Mouse (Mus musculus) induced T-regulatory cell, adult 2 months (primary cell): ENCODE measurements around the gene Hoxc4.

ENCODE experiments used
- DNase-seq: peaks from one replicate; pipeline ENCODE4 v3.0.0-alpha.2; 2012; ENCODE audit warnings: low read depth

Gene Hoxc4

DNA sequence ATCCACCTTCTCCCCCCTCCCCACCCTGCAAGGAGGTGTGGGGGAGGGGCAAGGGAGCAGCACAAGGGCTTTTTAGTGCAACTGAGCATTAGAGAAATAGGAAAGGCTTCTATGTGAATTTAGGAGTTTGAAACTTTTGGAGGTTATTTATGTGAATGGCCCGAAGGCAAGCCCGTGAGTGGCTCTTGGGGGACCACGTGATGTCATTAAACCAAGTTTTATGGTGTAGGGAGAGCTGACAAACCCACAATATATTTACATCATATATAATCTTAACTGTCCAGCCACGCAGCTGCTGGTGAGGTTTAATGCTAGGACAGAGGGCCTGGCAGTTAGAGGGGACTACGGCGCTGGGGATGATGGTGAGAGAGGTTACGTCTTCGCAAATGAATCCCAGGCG lies at the start of gene Hoxc4:
TSS of gene Hoxc4 (plus strand) at position 299 of the 400 bp plus-strand sequence.
- DNase-seq, result no peak

GRCm38 (mm10) chr15:102969296-102969695 lies 49.4 kb upstream of the Hoxc4 start:
- no peak for DNase-seq

GRCm38 (mm10) chr15:102970740-102971139 lies 48.0 kb upstream of the Hoxc4 start:
- DNase-seq, result peak; percentile 45

- DNase-seq, result no peak
Measured at GRCm38 (mm10) chr15:102972254-102972653, 46.5 kb upstream of the Hoxc4 start.

- DNase-seq, result no peak
Measured at GRCm38 (mm10) chr15:102972753-102973152, 46.0 kb upstream of the Hoxc4 start.

DNA sequence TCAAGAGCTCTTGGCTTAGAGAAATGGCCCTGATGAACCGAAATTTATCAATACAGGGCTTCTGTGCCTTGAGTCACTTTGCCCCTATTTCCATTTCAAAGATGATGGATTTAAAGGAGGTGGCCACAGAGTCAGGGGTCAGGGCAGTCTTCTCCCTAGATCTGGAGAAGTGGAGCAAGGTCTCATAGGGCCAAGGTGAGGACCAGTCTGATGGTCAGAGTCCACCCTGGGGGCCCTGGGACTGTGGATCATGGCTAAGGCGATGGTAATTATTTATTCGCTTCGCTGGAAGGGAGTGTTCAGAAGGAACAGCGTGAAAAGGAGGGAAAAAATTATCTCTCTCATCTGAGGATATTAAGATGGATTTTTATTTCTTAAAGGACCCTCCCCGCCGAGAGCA lies 43.7 kb upstream of the Hoxc4 start:
- DNase-seq, result no peak

- no peak for DNase-seq
Measured at GRCm38 (mm10) chr15:102975688-102976111, 43.0 kb upstream of the Hoxc4 start.

GRCm38 (mm10) chr15:102976171-102976570 lies 42.6 kb upstream of the Hoxc4 start, which contains the start of gene Hoxc9:
TSS of gene Hoxc9 (plus strand) at chr15:102976439.
- no peak for DNase-seq

GRCm38 (mm10) chr15:102976631-102977422 lies 41.9 kb upstream of the Hoxc4 start:
- peak; percentile 50 for DNase-seq

DNA sequence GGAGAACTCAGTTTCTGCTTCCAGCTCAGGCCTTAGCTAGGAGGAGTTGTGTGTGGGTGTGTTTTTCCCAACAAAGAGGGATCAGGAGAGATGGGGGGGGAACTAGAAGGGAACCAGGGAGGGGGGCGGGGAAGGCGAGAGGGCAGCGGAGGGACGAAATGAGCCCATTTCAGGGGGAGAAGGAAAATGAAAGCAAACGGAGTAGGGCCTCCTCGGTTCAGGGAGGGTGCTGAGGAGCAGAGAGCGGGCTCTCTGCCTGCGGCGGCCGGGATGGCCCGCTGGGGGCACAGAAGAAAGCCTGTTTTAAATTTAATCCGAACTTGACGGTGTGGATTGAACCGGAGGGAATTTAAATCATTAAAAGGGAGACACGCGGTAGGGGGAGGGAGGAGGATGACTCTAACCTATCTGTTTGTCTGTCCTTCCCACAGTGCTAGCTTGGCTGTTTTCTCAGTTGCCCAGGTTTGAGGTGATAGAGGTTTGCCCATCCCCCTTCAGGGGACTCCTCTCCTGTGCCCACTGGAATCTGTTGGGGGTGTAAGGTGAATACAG lies 41.2 kb upstream of the Hoxc4 start:
- peak; percentile 51 for DNase-seq

- no peak for DNase-seq
Measured at GRCm38 (mm10) chr15:102978615-102979515, 39.9 kb upstream of the Hoxc4 start.

GRCm38 (mm10) chr15:102979936-102980335 lies 38.8 kb upstream of the Hoxc4 start:
- DNase-seq, result no peak

DNA sequence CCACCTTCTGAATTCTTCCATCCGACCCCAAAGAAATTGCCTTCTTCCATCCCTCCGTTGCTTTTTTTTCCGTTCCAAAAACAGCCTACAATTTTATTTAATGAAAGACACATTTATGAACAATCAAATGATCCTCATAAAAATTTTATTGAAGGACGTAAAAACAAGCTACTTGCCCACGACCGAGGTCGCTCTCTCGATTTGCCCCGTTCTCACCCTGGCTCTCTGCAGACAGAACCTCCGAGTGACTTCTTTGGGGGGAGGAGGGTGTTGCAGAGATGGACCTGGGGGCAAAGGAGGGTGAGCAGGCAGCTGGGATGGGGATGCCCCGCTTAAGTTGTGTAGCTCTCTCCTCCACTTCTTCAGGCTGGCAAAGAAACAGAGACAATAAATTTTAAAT lies 38.4 kb upstream of the Hoxc4 start:
- DNase-seq, result no peak

DNA sequence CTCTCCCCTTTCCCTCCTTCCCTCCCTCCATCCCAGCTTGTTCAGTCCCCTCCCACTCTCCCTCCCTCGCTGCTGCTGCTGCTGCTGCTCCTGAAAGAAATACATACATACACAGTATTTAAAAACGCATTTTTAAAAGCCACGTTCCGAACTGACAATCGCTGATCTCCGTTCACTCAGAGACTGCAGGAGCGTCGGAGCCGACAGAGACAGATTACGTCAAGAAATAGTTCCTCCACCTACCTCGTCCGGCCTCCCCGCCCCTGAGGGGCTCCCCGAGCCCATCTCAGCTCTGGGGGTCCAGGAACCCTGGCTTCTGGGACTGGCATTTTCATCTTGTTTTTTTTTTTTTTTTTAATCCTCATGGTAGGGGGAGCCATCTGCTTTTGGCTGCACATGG lies 37.8 kb upstream of the Hoxc4 start:
- no peak for DNase-seq

GRCm38 (mm10) chr15:102981379-102982288 lies 37.1 kb upstream of the Hoxc4 start:
- peak; percentile 42 for DNase-seq

DNA sequence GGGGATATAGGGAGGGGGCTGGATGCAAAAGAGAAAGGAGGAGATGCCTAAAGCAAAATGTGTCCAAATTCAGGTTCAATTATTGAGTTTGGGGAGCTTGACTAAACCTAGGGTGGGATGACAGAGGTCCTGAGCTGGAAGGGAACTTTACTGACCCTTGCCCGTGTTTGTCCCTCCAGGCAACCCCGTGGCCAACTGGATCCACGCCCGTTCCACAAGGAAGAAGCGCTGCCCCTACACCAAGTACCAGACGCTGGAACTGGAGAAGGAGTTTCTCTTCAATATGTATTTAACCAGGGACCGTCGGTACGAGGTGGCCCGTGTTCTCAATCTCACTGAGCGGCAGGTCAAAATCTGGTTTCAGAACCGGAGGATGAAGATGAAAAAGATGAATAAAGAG lies 35.0 kb upstream of the Hoxc4 start:
- DNase-seq, result no peak

GRCm38 (mm10) chr15:102984521-102984920 lies 34.2 kb upstream of the Hoxc4 start:
- DNase-seq, result no peak

- DNase-seq, result no peak
Measured at GRCm38 (mm10) chr15:102984925-102985324, 33.8 kb upstream of the Hoxc4 start.

- DNase-seq, result peak; percentile 90
Measured at GRCm38 (mm10) chr15:102987124-102987833, 31.5 kb upstream of the Hoxc4 start.

DNA sequence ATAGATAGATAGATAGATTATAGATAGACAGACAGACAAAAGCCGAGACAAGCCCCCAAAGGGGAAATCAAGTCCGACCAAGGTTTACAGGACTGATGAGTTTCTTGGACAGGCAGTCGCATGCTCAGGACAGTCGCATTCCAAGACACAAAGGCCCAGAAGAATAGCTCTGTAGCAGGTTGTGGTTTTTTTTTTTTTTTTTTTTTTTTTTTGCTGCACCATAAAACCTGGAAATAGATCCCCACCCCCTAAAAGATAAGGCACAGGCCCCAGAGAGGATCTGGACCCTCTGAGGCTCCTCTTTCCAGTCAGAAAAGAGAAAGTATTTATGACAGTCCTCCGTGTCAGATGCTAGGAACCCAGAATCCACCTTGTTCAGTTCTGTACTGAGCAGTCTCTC lies 30.7 kb upstream of the Hoxc4 start:
- DNase-seq, result no peak
